Mouse (Mus musculus): Measurements from ENCODE around the gene Stfa1. TPM values are rescaled to one million over a fixed set of nuclear protein-coding genes. Genes with fewer than 3 reads are reported as not detected.
"Not testable (repeated sequence)": the region's sequence is repeated elsewhere in the genome, so short reads cannot be mapped to it uniquely, and the experiment has no call there.

The Stfa1 gene
- total RNA-seq (2021), result 10 to 100 TPM; 28.2 to 83.6 TPM
- long read RNA-seq, experiment 1, transcript Stfa1-202 (3 exons, 617 nt), result major isoform, 80 of 88 reads
- long read RNA-seq, experiment 1, partial matches to known transcripts, result 0 of 88 reads
- long read RNA-seq, experiment 1, other reads (novel, unspliced or antisense), result 8 of 88 reads
- long read RNA-seq, experiment 2, transcript Stfa1-202 (3 exons, 617 nt), result major isoform, 10 of 11 reads
- long read RNA-seq, experiment 2, partial matches to known transcripts, result 0 of 11 reads
- long read RNA-seq, experiment 2, other reads (novel, unspliced or antisense), result 1 of 11 reads

DNA sequence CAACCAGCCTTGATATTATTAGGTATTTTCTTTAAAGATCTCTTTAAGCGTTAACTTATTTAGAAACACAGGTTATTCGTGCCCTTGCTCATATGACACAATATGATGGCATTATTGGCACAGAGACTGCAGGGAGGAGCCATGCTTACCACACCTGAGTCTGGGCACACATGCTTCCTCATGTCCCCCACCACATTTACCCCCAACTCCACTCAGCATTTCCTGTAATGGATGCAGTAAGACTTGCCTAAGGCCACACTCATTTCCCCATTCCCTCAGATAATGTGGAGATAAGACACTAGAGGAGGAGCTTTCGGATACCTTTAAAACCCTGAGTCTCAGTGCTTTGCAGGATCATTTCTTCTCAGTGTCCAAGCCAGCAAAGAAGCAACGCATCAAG is at the start of gene Stfa1:
Stfa1 (plus strand) TSS at position 156 of the 400 bp plus-strand sequence.
- DNase-seq (ENCODE audit: low spot score in 2 of 2), result not testable (repeated sequence)

DNA sequence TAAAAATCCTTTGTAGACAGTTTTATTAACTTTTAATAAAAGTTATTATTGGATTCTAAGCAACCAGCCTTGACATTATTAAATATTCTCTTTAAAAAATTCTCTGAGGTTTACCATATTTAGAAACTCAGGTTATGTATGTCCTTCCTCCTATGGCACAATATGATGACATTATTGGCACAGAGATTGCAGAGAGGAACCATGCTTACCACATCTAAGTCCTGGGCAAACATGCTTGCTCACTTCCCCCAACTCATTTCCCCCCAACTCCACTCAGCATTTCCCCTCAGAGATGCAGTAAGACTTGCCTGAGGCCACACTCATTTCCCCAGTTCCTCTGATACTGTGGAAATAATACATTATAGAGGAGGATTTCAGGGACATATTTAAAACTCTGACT is 16.2 kb upstream of the Stfa1 start:
- not testable (repeated sequence) for DNase-seq (ENCODE audit: low spot score in 2 of 2)

DNA sequence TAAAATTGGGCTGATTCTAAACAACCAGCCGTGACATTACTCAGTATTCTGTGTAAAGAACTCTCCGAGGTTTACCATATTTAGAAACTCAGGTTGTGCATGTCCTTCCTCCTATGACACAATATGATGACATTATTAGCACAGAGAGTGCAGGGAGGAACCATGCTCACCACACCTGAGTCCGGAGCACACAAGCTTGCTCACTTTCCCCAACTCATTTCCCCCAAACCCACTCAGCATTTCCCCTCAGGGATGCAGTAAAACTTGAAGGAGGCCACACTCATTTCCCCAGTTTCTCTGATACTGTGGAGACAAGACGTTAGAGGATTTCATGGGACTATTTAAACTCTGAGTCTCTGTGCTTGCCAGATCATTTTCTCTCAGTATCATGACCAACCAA is 12.4 kb downstream of the Stfa1 start:
- no peak for DNase-seq (ENCODE audit: low spot score in 2 of 2)

DNA sequence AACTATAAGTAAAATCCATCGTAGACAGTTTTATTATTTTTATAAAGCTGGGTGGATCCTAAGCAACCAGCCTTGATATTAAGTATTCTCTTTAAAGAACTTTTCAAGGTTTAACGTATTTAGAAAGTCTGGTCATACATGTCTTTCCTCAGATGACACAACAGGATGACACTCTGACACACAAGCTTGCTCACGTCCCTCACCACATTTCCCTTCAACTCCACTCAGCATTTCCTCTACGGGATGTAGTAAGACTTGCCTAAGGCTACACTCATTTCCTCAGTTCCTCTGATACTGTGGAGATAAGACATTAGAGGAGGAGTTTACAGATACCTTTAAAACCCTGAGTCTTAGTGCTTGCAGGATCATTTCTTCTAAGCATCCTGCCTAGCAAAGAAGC is 30.9 kb downstream of the Stfa1 start:
- no peak for DNase-seq (ENCODE audit: low spot score in 2 of 2)

GRCm38 (mm10) chr16:36316111-36316510 is 39.4 kb downstream of the Stfa1 start:
- DNase-seq (ENCODE audit: low spot score in 2 of 2), result not testable (repeated sequence)

DNA sequence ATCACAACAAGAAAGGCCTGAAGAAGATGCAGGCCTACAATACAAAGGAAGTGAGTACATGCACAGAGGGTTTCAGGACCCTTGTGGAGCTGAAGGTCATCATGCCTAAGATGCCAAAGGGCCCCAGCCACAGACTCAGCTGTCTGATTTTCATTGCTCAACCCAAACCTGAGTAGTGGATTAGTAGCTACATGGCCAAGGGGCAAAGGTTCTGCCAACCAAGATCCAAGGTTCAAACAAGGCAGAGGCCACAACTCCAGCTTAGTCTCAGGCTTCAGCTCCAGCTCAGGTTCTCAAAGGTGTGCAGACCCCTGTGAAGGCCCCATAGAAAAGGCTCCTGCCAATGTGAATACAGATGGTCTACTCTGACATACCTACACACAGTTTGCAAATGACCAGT is 42.5 kb downstream of the Stfa1 start:
- DNase-seq (ENCODE audit: low spot score in 2 of 2), result no peak

DNA sequence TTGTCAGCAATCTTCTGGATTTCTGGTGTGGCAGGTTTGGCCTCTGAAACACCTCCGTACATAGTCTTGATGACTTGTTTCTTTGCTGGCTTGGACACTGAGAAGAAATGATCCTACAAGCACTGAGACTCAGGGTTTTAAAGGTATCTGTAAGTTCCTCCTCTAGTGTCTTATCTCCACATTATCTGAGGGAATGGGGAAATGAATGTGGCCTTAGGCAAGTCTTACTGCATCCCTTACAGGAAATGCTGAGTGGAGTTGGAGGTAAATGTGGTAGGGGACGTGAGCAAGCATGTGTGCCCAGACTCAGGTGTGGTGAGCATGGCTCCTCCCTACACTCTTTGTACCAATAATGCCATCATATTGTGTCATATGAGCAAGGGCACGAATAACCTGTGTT is 57.5 kb downstream of the Stfa1 start, which contains the start of gene BC117090:
BC117090 (minus strand) TSS at position 101 of the 400 bp plus-strand sequence.
- DNase-seq (ENCODE audit: low spot score in 2 of 2), result no peak

Other genes with a start within 250 kb of the Stfa1 start
- gene Wdr5b, start 235.8 kb upstream of the Stfa1 start, total RNA-seq (2021), result 1 to 10 TPM; 7.4 to 9.3 TPM
- 100 to 1,000 TPM; 142 to 143 TPM for gene Fam162a, start 205.4 kb upstream of the Stfa1 start, total RNA-seq (2021)
- 10 to 100 TPM; 67.8 to 69.9 TPM for gene Ccdc58, start 205.3 kb upstream of the Stfa1 start, total RNA-seq (2021)
- gene Csta1, start 145.7 kb upstream of the Stfa1 start, total RNA-seq (2021), result not detected
- gene Stfa2l1, start 120.1 kb upstream of the Stfa1 start, total RNA-seq (2021), result 10 to 100 TPM; 14.2 to 44.8 TPM
- 10 to 100 TPM; 18.3 to 52.8 TPM for gene Gm5483, start 92.7 kb upstream of the Stfa1 start, total RNA-seq (2021)
- not detected for gene Gm5416, start 66.5 kb upstream of the Stfa1 start, total RNA-seq (2021)
- 1 to 10 TPM; 1.6 to 9.7 TPM for gene 2010005H15Rik, start 55.5 kb upstream of the Stfa1 start, total RNA-seq (2021)
- 1 to 10 TPM in 1 of 2 experiments, not detected in 1; 1.1 TPM for gene BC117090, start 57.4 kb downstream of the Stfa1 start, total RNA-seq (2021)
- 10 to 100 TPM; 20.7 to 68.0 TPM for gene BC100530, start 90.8 kb downstream of the Stfa1 start, total RNA-seq (2021)
- 10 to 100 TPM in 1 of 2 experiments, 1 to 10 TPM in 1; 9.0 to 29.3 TPM for gene Stfa2, start 131.5 kb downstream of the Stfa1 start, total RNA-seq (2021)
- gene Stfa3, start 178.4 kb downstream of the Stfa1 start, total RNA-seq (2021), result 10 to 100 TPM; 14.2 to 40.7 TPM

Measured in adrenal gland, postnatal 4 days (tissue).